Mouse (Mus musculus): ENCODE results near the gene Gm42906.

DNA sequence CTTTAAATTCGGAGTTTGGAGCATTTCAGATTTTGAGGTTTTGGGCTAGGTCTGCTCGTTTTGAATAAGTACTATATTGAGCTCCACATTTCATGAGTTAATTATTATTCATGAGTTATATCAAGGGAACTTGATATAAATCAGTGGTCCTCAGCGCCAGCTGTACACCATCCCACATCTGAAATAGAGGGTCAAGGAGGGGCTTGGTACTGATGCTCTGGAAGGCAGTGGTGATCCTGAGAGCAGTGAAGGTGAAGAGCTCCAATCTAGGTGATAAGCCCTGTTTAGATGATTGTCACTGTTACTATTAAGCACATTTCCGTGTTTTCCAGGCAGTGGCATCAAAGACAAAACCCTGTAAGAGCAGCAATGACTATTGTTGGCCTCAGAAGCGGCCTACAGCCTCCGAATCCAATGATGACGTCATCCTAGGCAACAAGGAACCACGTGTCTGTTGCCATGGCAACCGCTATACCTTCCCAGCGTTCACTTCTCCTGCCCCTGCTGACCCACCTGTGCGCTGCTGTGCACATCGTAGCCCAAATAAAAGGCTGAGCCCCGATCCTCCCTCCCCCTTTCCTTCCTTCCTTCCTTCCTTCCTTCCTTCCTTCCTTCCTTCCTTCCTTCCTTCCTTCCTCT is 199.5 kb downstream of the Gm42906 start:
- no peak for TF ChIP-seq EP300 (IDR thresholded peaks at IDR 0.05)
- no peak for TF ChIP-seq CTCF (IDR thresholded peaks at IDR 0.05)

All from lung, postnatal 0 days (tissue).